Mouse (Mus musculus): ENCODE results near the gene Mcoln1. TPM values are rescaled to one million over a fixed set of nuclear protein-coding genes. Genes with fewer than 3 reads are reported as not detected.

Mcoln1 gene
- 27.1 TPM for polyA plus RNA-seq (2014; fragmentation: Illumina TruSeq; extraction: RNeasy Lipid Tissue Mini Kit (QIAGEN cat#74804); ENCODE audit: insufficient read depth, low read depth, low replicate concordance)

GRCm38 (mm10) chr8:3500235-3501090, at the start of gene Mcoln1:
Mcoln1 (plus strand) TSS chr8:3500457.

GRCm38 (mm10) chr8:3467006-3467885, 33.0 kb upstream of the Mcoln1 start, which contains the start of gene Pex11g:
Pex11g (minus strand) TSS chr8:3467680.

GRCm38 (mm10) chr8:3470562-3470961, 29.7 kb upstream of the Mcoln1 start, which contains the start of gene Tex45:
Tex45 (plus strand) TSS chr8:3470862.

GRCm38 (mm10) chr8:3492901-3493844, 7.1 kb upstream of the Mcoln1 start, which contains the start of gene Zfp358:
Zfp358 (plus strand) TSS chr8:3493138.

GRCm38 (mm10) chr8:3515260-3515671, 15.0 kb downstream of the Mcoln1 start, which contains the start of gene Pnpla6:
Pnpla6 (plus strand) TSS chr8:3515384.

Other genes with a start within 250 kb of the Mcoln1 start
- gene Insr, start 220.8 kb upstream of the Mcoln1 start, polyA plus RNA-seq (2014; fragmentation: Illumina TruSeq; extraction: RNeasy Lipid Tissue Mini Kit (QIAGEN cat#74804); ENCODE audit: insufficient read depth, low read depth, low replicate concordance): 6.5 TPM
- 1.9 TPM for gene A430078G23Rik, start 147.0 kb upstream of the Mcoln1 start, polyA plus RNA-seq (2014; fragmentation: Illumina TruSeq; extraction: RNeasy Lipid Tissue Mini Kit (QIAGEN cat#74804); ENCODE audit: insufficient read depth, low read depth, low replicate concordance)
- gene Arhgef18, start 107.5 kb upstream of the Mcoln1 start, polyA plus RNA-seq (2014; fragmentation: Illumina TruSeq; extraction: RNeasy Lipid Tissue Mini Kit (QIAGEN cat#74804); ENCODE audit: insufficient read depth, low read depth, low replicate concordance): 15.3 TPM
- gene Pex11g, start 32.8 kb upstream of the Mcoln1 start, polyA plus RNA-seq (2014; fragmentation: Illumina TruSeq; extraction: RNeasy Lipid Tissue Mini Kit (QIAGEN cat#74804); ENCODE audit: insufficient read depth, low read depth, low replicate concordance): 7.5 TPM
- not detected for gene Tex45, start 29.6 kb upstream of the Mcoln1 start, polyA plus RNA-seq (2014; fragmentation: Illumina TruSeq; extraction: RNeasy Lipid Tissue Mini Kit (QIAGEN cat#74804); ENCODE audit: insufficient read depth, low read depth, low replicate concordance)
- gene Zfp358, start 7.3 kb upstream of the Mcoln1 start, polyA plus RNA-seq (2014; fragmentation: Illumina TruSeq; extraction: RNeasy Lipid Tissue Mini Kit (QIAGEN cat#74804); ENCODE audit: insufficient read depth, low read depth, low replicate concordance): 16.9 TPM
- gene Pnpla6, start 14.9 kb downstream of the Mcoln1 start, polyA plus RNA-seq (2014; fragmentation: Illumina TruSeq; extraction: RNeasy Lipid Tissue Mini Kit (QIAGEN cat#74804); ENCODE audit: insufficient read depth, low read depth, low replicate concordance): 19.3 TPM
- gene C330021F23Rik, start 67.5 kb downstream of the Mcoln1 start, polyA plus RNA-seq (2014; fragmentation: Illumina TruSeq; extraction: RNeasy Lipid Tissue Mini Kit (QIAGEN cat#74804); ENCODE audit: insufficient read depth, low read depth, low replicate concordance): not detected
- 16.3 TPM for gene Camsap3, start 86.8 kb downstream of the Mcoln1 start, polyA plus RNA-seq (2014; fragmentation: Illumina TruSeq; extraction: RNeasy Lipid Tissue Mini Kit (QIAGEN cat#74804); ENCODE audit: insufficient read depth, low read depth, low replicate concordance)
- 21.9 TPM for gene Xab2, start 120.9 kb downstream of the Mcoln1 start, polyA plus RNA-seq (2014; fragmentation: Illumina TruSeq; extraction: RNeasy Lipid Tissue Mini Kit (QIAGEN cat#74804); ENCODE audit: insufficient read depth, low read depth, low replicate concordance)
- gene Pet100, start 121.1 kb downstream of the Mcoln1 start, polyA plus RNA-seq (2014; fragmentation: Illumina TruSeq; extraction: RNeasy Lipid Tissue Mini Kit (QIAGEN cat#74804); ENCODE audit: insufficient read depth, low read depth, low replicate concordance): 83.2 TPM
- not detected for gene Pcp2, start 125.1 kb downstream of the Mcoln1 start, polyA plus RNA-seq (2014; fragmentation: Illumina TruSeq; extraction: RNeasy Lipid Tissue Mini Kit (QIAGEN cat#74804); ENCODE audit: insufficient read depth, low read depth, low replicate concordance)
- 57.5 TPM for gene Stxbp2, start 130.5 kb downstream of the Mcoln1 start, polyA plus RNA-seq (2014; fragmentation: Illumina TruSeq; extraction: RNeasy Lipid Tissue Mini Kit (QIAGEN cat#74804); ENCODE audit: insufficient read depth, low read depth, low replicate concordance)
- 55.2 TPM for gene Retn, start 155.3 kb downstream of the Mcoln1 start, polyA plus RNA-seq (2014; fragmentation: Illumina TruSeq; extraction: RNeasy Lipid Tissue Mini Kit (QIAGEN cat#74804); ENCODE audit: insufficient read depth, low read depth, low replicate concordance)
- 26.2 TPM for gene Mcemp1, start 165.3 kb downstream of the Mcoln1 start, polyA plus RNA-seq (2014; fragmentation: Illumina TruSeq; extraction: RNeasy Lipid Tissue Mini Kit (QIAGEN cat#74804); ENCODE audit: insufficient read depth, low read depth, low replicate concordance)
- 17.8 TPM for gene Fcor, start 171.9 kb downstream of the Mcoln1 start, polyA plus RNA-seq (2014; fragmentation: Illumina TruSeq; extraction: RNeasy Lipid Tissue Mini Kit (QIAGEN cat#74804); ENCODE audit: insufficient read depth, low read depth, low replicate concordance)
- gene Trappc5, start 175.8 kb downstream of the Mcoln1 start, polyA plus RNA-seq (2014; fragmentation: Illumina TruSeq; extraction: RNeasy Lipid Tissue Mini Kit (QIAGEN cat#74804); ENCODE audit: insufficient read depth, low read depth, low replicate concordance): 18.4 TPM
- 9.2 TPM for gene Fcer2a, start 193.7 kb downstream of the Mcoln1 start, polyA plus RNA-seq (2014; fragmentation: Illumina TruSeq; extraction: RNeasy Lipid Tissue Mini Kit (QIAGEN cat#74804); ENCODE audit: insufficient read depth, low read depth, low replicate concordance)
- 1.3 TPM for gene Clec4g, start 220.2 kb downstream of the Mcoln1 start, polyA plus RNA-seq (2014; fragmentation: Illumina TruSeq; extraction: RNeasy Lipid Tissue Mini Kit (QIAGEN cat#74804); ENCODE audit: insufficient read depth, low read depth, low replicate concordance)
- 15.2 TPM for gene Cd209a, start 248.5 kb downstream of the Mcoln1 start, polyA plus RNA-seq (2014; fragmentation: Illumina TruSeq; extraction: RNeasy Lipid Tissue Mini Kit (QIAGEN cat#74804); ENCODE audit: insufficient read depth, low read depth, low replicate concordance)

Data from lung, adult 10 weeks (tissue).